Mouse (Mus musculus) hindbrain, embryonic 15.5 days (tissue): ENCODE measurements at regions not wholly inside any gene's neighbourhood (a gene's known extent, or its start where the extent isn't known, plus 50 kb on each side); places are given as distances from the start of the nearest gene placed in this dataset.

Source experiments
- ATAC-seq: fragments of 200-750 bp; cut with Nextera tagmentation; 2 replicates; pipeline ENCODE4 v1.8.0; 2017; ENCODE audit warnings: low read depth, moderate number of reproducible peaks, moderate TSS enrichment; ENCODE audit not compliant: low FRiP score
- H3K27ac ChIP-seq: fragments of 300-500 bp; sonication (generic); replicated peaks from 2 replicates; pipeline ENCODE4 v1.5.1; 2015; ENCODE audit warnings: mild to moderate bottlenecking, inconsistent platforms
- H3K27me3 ChIP-seq: fragments of 300-500 bp; sonication (generic); 2 replicates; pipeline ENCODE4 v1.6.1; 2015; ENCODE audit warnings: control low read depth, inconsistent platforms
- H3K36me3 ChIP-seq: fragments of 300-500 bp; sonication (generic); 2 replicates; pipeline ENCODE4 v1.6.1; 2015; ENCODE audit warnings: control low read depth, inconsistent platforms
- H3K4me1 ChIP-seq: fragments of 300-500 bp; sonication (generic); replicated peaks from 2 replicates; pipeline ENCODE4 v1.6.1; 2015; ENCODE audit warnings: control low read depth, inconsistent platforms
- H3K4me2 ChIP-seq: fragments of 300-500 bp; sonication (generic); 2 replicates; pipeline ENCODE4 v1.6.1; 2015; ENCODE audit warnings: moderate library complexity, mild to moderate bottlenecking, inconsistent platforms
- H3K4me3 ChIP-seq: fragments of 300-500 bp; sonication (generic); 2 replicates; pipeline ENCODE4 v1.5.1; 2015; ENCODE audit warnings: mild to moderate bottlenecking, inconsistent platforms
- H3K9ac ChIP-seq: fragments of 300-500 bp; sonication (generic); 2 replicates; pipeline ENCODE4 v1.6.1; 2015; ENCODE audit warnings: inconsistent platforms
- H3K9me3 ChIP-seq: fragments of 300-500 bp; sonication (generic); 2 replicates; pipeline ENCODE4 v1.6.1; 2016; ENCODE audit warnings: control low read depth, inconsistent platforms
- WGBS: fragments of 180-500 bp; shearing (Covaris S2); methylation state at CpG from one replicate; pipeline ENCODE4 v1.1.7; 2015; 5-methylcytosine and 5-hydroxymethylcytosine counted together

DNA sequence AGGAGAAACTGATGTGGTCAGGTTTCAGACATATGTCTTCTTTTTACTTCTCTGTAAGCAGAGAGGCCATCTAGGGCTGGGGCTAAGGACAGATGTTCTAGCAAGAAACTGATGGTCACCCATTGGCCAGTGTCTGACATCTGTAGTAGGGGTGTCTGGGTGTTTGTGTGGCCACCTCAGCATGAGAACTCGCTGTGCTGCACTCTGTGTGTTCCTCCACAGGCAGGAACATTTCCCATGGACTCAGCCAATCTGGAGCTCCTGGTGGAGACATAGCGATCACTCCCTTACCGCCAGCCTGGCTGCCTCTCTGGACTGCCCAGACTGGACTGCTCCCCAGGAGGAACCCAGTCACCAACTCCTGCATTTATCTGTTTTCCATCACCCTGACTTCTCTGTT is 119.1 kb upstream of the Gdf10 start:
- Histone ChIP-seq H3K36me3 (no peaks in the 10 kb centered on the region), H3K27ac (no peak overlapping the region), H3K9ac (no peak overlapping the region), H3K27me3 (no peaks in the 10 kb centered on the region), H3K4me3 (no peak overlapping the region), H3K4me2 (no peak overlapping the region), H3K9me3 (no peaks in the 10 kb centered on the region), H3K4me1 (no peaks in the 10 kb centered on the region; the same call in 1 of the 2 replicates)
- no peak for ATAC-seq
- WGBS = 92% methylated on average over 3 of the region's 3 CpGs

DNA sequence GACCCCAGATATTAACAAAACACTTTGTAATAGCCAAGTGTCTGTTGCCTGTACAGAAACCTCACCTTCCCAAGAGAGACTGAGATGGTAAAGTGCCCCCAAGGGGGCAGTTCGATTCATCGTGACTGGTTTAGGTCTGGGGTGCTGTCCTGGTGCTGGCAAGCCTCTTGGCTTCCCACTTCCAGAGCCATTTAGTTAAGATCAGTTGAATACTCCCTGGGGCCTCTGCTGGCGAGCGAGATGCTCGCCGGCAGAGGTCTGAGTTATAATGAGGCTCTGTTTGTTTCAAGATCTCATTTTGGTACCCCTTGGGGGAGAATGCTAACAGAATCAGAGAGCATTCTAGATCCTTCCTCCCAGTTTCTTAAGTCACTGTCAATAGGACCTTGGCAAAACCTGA is 118.7 kb upstream of the Gdf10 start:
- Histone ChIP-seq H3K27ac (no peak overlapping the region), H3K9me3 (no peaks in the 10 kb centered on the region), H3K4me3 (no peak overlapping the region), H3K36me3 (no peaks in the 10 kb centered on the region), H3K27me3 (no peaks in the 10 kb centered on the region), H3K4me2 (no peak overlapping the region), H3K9ac (no peak overlapping the region), H3K4me1 (no peaks in the 10 kb centered on the region; the same call in 1 of the 2 replicates)
- ATAC-seq = no peak
- WGBS = 49% methylated on average over 6 of the region's 6 CpGs

DNA sequence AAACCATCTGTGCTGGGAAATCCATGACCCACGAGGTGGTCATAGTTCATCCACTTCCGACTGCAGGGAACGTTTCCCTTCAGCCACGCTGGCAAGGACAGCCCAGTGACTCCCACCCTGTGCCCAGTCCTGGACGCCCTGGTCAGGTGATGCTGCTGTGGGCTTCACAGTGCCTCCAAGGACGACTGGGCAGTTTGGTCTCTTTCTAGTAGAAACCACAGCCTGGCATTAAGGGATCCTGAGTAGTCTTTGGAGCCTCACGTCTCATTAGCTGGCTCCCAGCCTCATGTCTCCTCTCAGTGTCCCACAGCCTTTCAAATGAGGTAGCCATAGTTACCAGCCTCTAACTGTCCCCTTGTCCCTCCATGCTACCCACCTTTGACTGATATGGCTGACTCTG is 116.2 kb upstream of the Gdf10 start:
- H3K4me2 ChIP-seq = no peak overlapping the region
- no peaks in the 10 kb centered on the region for H3K9me3 ChIP-seq
- H3K27me3 ChIP-seq = no peaks in the 10 kb centered on the region
- H3K36me3 ChIP-seq = no peaks in the 10 kb centered on the region
- H3K27ac ChIP-seq = no peak overlapping the region
- H3K4me1 ChIP-seq = no peaks in the 10 kb centered on the region; the same call in 1 of the 2 replicates
- no peak overlapping the region for H3K9ac ChIP-seq
- no peak for ATAC-seq
- H3K4me3 ChIP-seq = no peak overlapping the region
- WGBS = 83% methylated on average over 7 of the region's 7 CpGs

DNA sequence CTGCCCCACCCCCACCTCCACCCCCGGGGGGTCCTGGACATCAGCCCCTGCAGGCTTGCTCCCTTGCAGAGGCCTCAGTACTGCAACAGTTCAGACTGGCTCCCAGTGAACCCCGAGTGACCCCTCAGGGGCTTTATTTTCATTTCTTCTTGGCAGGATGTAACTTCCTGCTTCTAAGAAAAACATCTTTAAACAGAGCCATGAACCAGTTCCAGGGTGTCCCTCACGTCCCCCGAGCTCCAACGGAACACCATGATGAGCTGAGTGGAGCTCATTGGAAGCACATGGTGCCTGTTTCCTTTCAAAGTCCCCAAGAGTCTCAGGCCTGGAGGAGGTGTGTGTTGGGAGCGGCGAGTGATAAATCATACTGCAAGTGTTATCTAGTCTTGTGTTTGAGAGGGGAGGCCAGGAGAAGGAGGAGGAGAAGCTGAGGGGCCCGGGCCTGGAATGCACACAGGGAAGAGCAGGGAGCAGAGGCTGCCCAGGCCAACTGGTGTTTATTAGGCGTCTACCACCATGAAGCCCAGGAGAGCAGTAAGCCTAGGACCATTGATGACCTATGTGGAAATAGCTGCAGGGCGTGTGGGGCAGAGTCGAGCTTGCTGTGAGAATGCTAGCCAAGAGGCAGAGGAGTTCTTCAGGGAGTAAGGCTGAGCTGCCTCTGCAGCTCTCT is 114.7 kb upstream of the Gdf10 start:
- Histone ChIP-seq H3K36me3 (no peaks in the 10 kb centered on the region), H3K4me2 (no peak overlapping the region), H3K27me3 (no peaks in the 10 kb centered on the region), H3K4me3 (no peak overlapping the region), H3K27ac (no peak overlapping the region), H3K4me1 (no peaks in the 10 kb centered on the region; the same call in 1 of the 2 replicates), H3K9ac (no peak overlapping the region), H3K9me3 (no peaks in the 10 kb centered on the region)
- no peak for ATAC-seq
- WGBS = 69% methylated on average over 11 of the region's 11 CpGs

DNA sequence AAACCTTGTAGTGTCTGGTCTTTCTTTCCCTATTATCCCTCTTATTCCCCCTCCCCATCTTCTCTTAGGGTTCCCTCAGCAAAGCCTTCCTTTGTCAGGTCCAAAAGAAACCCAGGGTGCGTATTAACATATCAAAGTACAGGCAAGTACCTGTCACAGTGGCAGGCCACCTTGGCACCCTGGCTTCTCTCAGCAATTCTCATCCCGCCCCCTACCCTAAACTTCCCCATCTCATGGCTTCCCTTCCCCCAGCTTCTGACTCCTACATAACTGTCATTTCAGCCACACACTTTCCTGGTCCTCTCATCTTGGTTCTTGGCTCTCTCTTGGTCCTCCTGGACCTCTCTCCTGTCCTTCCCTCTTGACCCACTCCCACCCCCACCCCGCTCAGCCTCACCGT is 112.8 kb upstream of the Gdf10 start:
- 74% methylated on average over 4 of the region's 4 CpGs for WGBS
- no peaks in the 10 kb centered on the region for H3K27me3 ChIP-seq
- no peak overlapping the region for H3K9ac ChIP-seq
- H3K4me2 ChIP-seq = no peak overlapping the region
- no peak for ATAC-seq
- H3K9me3 ChIP-seq = no peaks in the 10 kb centered on the region
- no peak overlapping the region for H3K4me3 ChIP-seq
- H3K4me1 ChIP-seq = no peaks in the 10 kb centered on the region
- H3K27ac ChIP-seq = no peak overlapping the region
- H3K36me3 ChIP-seq = no peaks in the 10 kb centered on the region

DNA sequence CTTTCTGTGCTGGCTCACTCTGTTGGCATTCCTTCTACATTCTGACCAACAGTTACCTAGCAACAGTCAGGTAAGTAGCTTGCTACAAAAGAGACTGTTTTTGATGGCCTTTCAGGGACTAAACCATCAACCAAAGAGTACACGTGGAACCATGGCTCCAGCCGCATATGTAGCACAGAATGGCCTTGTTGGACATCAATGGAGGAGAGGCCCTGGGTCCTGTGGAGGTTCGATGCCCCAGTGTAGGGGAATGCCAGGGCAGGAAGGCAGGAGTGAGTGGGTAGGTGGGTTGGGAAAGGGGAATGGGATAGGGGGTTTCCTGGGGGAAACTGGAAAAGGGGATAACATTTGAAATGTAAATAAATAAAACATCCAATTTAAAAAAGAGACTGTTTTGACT is 112.1 kb upstream of the Gdf10 start:
- H3K27ac ChIP-seq = no peak overlapping the region
- 52% methylated on average over 3 of the region's 3 CpGs for WGBS
- no peaks in the 10 kb centered on the region for H3K9me3 ChIP-seq
- H3K9ac ChIP-seq = no peak overlapping the region
- H3K4me1 ChIP-seq = no peaks in the 10 kb centered on the region
- H3K4me3 ChIP-seq = no peak overlapping the region
- H3K36me3 ChIP-seq = no peaks in the 10 kb centered on the region
- H3K27me3 ChIP-seq = no peaks in the 10 kb centered on the region
- ATAC-seq = no peak
- H3K4me2 ChIP-seq = no peak overlapping the region

DNA sequence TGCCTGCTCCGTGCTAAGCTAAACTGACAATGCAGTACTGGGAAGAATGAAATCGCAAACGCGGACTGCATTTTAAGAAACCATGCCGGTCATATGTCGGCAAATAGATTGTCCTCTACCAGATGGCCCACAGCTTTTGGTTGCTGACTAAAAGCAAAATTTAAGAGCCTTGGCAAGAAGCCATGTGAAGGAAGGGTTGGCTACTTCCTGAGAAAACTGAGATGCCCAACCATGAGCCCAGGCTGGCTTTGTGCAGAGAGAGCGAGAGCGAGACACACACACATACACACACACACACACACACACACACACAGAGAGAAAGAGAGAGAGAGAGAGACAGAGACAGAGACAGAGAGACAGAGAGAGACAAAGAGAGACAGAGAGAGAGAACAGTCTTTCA is 111.1 kb upstream of the Gdf10 start:
- 78% methylated on average over 8 of the region's 8 CpGs for WGBS
- Histone ChIP-seq H3K27ac (no peak overlapping the region), H3K4me3 (no peak overlapping the region), H3K9ac (no peak overlapping the region), H3K4me1 (no peaks in the 10 kb centered on the region), H3K9me3 (no peaks in the 10 kb centered on the region), H3K4me2 (no peak overlapping the region), H3K36me3 (no peaks in the 10 kb centered on the region), H3K27me3 (no peaks in the 10 kb centered on the region)
- ATAC-seq = no peak

DNA sequence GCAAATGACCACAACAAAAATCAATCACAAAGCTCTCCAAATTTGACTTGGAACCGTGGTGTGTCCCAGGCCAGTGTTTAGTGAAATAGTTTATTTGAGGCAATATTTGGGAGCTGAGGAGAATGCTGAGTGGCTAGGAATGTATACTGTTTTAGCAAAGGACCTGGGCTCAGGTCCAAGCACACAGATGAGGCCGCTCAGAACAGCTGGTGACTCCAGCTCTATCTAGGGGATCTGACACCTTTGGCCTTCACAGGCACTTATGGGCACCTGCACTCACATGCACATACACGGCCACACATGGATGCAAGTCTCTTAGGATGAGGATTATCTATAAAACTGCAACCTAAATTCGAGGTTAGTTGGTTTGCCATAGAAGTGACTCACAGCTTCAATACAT is 110.6 kb upstream of the Gdf10 start:
- Histone ChIP-seq H3K9ac (no peak overlapping the region), H3K4me2 (no peak overlapping the region), H3K36me3 (no peaks in the 10 kb centered on the region), H3K27ac (no peak overlapping the region), H3K27me3 (no peaks in the 10 kb centered on the region), H3K4me3 (no peak overlapping the region), H3K4me1 (no peaks in the 10 kb centered on the region), H3K9me3 (no peaks in the 10 kb centered on the region)
- WGBS = 73% methylated on average over 4 of the region's 4 CpGs
- no peak for ATAC-seq

DNA sequence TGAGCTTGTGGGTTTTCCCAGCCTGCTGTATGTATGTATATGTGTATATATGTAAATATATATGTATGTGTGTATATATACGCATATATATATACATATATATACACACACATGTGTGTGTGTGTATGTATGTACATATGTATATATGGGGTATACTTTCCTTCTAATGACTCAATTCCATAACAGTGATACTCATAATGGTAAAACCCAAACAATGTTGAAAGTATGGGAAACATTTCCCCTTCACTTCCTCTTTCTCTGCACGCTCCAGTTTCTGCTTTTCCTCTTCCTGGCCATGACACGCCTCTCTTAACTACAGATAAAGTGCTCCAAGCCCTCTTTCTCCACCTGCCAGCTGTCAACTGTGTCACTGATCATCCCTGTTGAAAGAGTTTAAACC is 110.1 kb upstream of the Gdf10 start:
- H3K4me3 ChIP-seq = no peak overlapping the region
- 89% methylated on average over 3 of the region's 3 CpGs for WGBS
- H3K4me2 ChIP-seq = no peak overlapping the region
- no peaks in the 10 kb centered on the region for H3K36me3 ChIP-seq
- no peaks in the 10 kb centered on the region for H3K9me3 ChIP-seq
- ATAC-seq = no peak
- H3K9ac ChIP-seq = no peak overlapping the region
- no peak overlapping the region for H3K27ac ChIP-seq
- no peaks in the 10 kb centered on the region for H3K27me3 ChIP-seq
- no peaks in the 10 kb centered on the region for H3K4me1 ChIP-seq

DNA sequence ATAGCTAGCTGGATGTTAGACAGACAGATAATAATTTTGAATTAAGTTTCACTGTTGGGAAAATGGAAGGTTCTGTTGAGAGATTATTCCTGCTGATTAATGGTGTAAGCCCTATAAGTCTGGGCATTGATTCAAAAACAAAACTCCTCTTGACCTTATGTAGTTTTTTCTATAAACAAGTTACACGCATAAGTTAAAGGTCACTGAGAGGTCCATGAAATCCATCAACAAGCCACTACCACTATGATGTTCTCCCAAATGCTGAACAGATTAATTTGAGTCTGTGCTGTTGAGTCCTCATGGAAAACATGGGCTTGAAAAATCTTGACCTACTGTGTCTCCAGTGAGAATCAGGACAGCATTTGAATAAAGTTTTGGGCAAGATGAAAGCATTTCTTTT is 109.3 kb upstream of the Gdf10 start:
- Histone ChIP-seq H3K27ac (no peak overlapping the region), H3K27me3 (no peaks in the 10 kb centered on the region), H3K4me3 (no peak overlapping the region), H3K4me1 (peaks cover 2% of the 10 kb centered on the region; the same call in 1 of the 2 replicates), H3K4me2 (no peak overlapping the region), H3K9ac (no peak overlapping the region), H3K9me3 (no peaks in the 10 kb centered on the region), H3K36me3 (no peaks in the 10 kb centered on the region)
- ATAC-seq = no peak
- 77% methylated on average over 1 of the region's 1 CpGs for WGBS

DNA sequence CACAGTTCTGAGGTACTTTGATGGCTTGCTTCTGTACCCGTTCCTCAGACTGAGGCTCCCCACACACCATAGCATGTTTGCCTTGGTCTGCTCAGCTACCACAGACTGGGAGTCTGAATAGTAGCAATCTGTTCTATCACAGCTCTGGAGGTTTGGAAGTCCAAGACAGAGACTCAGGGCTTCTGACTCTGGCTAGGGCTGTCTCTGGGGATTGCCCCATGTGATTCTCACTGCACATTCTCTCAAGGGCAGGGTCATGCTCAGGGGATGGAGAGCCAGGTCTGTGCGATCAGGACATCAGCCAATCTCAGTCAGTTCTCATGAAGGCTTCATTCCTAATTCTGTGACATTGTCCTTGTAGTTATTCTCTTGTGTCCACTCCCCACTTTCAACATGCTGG is 108.8 kb upstream of the Gdf10 start:
- Histone ChIP-seq H3K4me2 (no peak overlapping the region), H3K27me3 (no peaks in the 10 kb centered on the region), H3K9me3 (no peaks in the 10 kb centered on the region), H3K4me1 (peaks cover 6% of the 10 kb centered on the region; the same call in 1 of the 2 replicates), H3K36me3 (no peaks in the 10 kb centered on the region), H3K4me3 (no peak overlapping the region), H3K9ac (no peak overlapping the region), H3K27ac (no peak overlapping the region)
- 79% methylated on average over 2 of the region's 2 CpGs for WGBS
- ATAC-seq = no peak

DNA sequence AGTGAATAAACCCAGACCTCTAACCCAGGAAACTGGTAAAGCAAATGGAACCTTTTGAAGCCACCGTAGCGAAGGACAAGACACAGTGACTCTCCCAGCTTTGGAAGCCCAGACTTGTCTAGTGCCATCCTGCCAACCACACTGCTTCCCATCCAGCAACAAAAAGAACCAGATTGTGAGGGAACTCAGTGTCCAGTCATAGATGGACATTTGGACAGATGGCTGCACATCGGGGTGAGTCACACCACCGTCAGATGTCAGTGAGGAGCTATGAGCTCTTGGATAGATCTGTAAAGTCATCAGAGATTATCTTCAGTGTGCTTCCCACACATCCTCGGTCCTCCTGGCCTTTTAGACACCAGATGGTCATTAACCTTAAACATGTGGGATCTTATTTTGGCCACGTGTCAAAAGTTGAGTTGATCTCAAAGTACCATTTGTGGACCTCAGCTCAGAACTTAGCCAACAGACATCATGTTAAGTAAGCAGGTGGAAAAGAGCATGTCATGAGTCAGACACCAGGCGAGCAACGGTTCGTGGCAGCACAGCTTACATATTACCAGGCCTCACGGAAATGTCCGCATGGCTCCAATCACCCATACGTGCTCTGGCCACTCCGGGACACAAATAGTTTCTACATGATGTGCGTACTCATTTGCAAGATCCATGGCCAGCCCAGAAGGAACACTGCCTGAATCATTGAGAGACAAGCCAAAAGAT is 102.7 kb upstream of the Gdf10 start:
- Histone ChIP-seq H3K36me3 (no peaks in the 10 kb centered on the region), H3K27ac (no peak overlapping the region), H3K4me1 (peaks cover 14% of the 10 kb centered on the region), H3K27me3 (no peaks in the 10 kb centered on the region), H3K4me2 (no peak overlapping the region), H3K9me3 (no peaks in the 10 kb centered on the region), H3K9ac (no peak overlapping the region), H3K4me3 (no peak overlapping the region)
- 91% methylated on average over 14 of the region's 14 CpGs for WGBS
- ATAC-seq = no peak

DNA sequence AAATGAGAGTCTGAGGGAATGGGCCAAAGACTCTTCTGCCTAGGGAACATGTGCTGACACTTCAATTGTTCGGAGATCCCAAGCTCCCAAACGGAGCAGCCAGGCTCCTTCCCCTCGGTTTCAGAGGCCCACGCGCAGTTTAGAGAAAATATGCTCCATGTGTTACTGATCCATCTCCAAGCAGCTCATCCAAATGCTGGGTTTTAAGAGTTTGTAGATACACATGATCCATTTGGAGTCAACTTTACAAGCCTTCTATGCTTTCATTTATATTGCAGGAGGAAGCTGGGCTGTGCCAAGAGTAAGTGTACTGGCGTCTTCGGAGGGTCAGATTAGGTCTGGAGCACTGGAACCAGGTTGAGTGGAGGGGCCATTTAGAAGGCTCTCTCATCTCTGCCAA is 102.0 kb upstream of the Gdf10 start:
- Histone ChIP-seq H3K9me3 (no peaks in the 10 kb centered on the region), H3K27me3 (no peaks in the 10 kb centered on the region), H3K4me2 (no peak overlapping the region), H3K4me3 (no peak overlapping the region), H3K4me1 (peaks cover 14% of the 10 kb centered on the region), H3K36me3 (no peaks in the 10 kb centered on the region), H3K9ac (no peak overlapping the region), H3K27ac (no peak overlapping the region)
- ATAC-seq = no peak
- 78% methylated on average over 7 of the region's 7 CpGs for WGBS
